ENCODE assay signal across 8 mouse cellular contexts in genomic region chr13:49449318-49449749, GRCm38 (mm10). TPM values are rescaled to one million over a fixed set of nuclear protein-coding genes. Genes with fewer than 3 reads are reported as not detected.
DNase-seq lines count a peak whose midpoint lies in the region; ATAC-seq and TF ChIP-seq lines count a peak whose summit lies in the region.

No protein-coding gene starts in this region.

- POLR2A ChIA-PET in Patski (lab: Charles Lee): interaction anchor here (0.7 kb wide), 1 partner anchor 209 kb away, joined by 3 read pairs; no protein-coding TSS in a partner anchor

- H3K27me3 ChIP-seq in Patski: no peaks in the 10 kb centered on the region
- no peaks in the 10 kb centered on the region for H3K27me3 ChIP-seq in hindbrain, embryonic 14.5 days (ENCODE audit: control insufficient read depth, insufficient read depth, low read length)

- no peak overlapping the region for H3K9ac ChIP-seq in hindbrain, embryonic 14.5 days

- H3K27ac ChIP-seq in hindbrain, embryonic 14.5 days: no peak overlapping the region

- DNase-seq in Patski (ENCODE audit: low read depth, low spot score): peak; percentile 30
- DNase-seq in cerebellum, adult 9-11 months: peak; percentile 66
- DNase-seq in frontal cortex, postnatal 10 days (ENCODE audit: low spot score in 2 of 2): peak; percentile 44 to 74
- DNase-seq in hindbrain, embryonic 14.5 days (ENCODE audit: low spot score): peak; percentile 87
- peak; percentile 72 for DNase-seq in left cerebral cortex, adult 11 months (ENCODE audit: low spot score)
- DNase-seq in lung, postnatal 4 days: peak; percentile 85 to 87
- peak; percentile 83 to 87 for DNase-seq in right cerebral cortex, adult 2 months (ENCODE audit: low spot score in 2 of 2)
- peak; percentile 63 for DNase-seq in urinary bladder, postnatal 10 days (ENCODE audit: low spot score)

- no peak overlapping the region for H3K4me3 ChIP-seq in hindbrain, embryonic 14.5 days (replicated peaks; ENCODE audit: low read length)

- peaks cover 56% of the 10 kb centered on the region for H3K36me3 ChIP-seq in hindbrain, embryonic 14.5 days (replicated peaks; ENCODE audit: control insufficient read depth, insufficient read depth)

- no peak overlapping the region for H3K4me2 ChIP-seq in hindbrain, embryonic 14.5 days (replicated peaks)

- CTCF ChIA-PET in Patski (lab: Charles Lee): interaction anchor here (0.7 to 3.0 kb wide), 20 partner anchors 9 to 203 kb away, joined by 3 to 27 read pairs (median 5); partner anchors contain the start of genes Cenpp and Nol8

- peak; percentile 97 for TF ChIP-seq CTCF in Patski (IDR thresholded peaks at IDR 0.05)

- H3K4me1 ChIP-seq in hindbrain, embryonic 14.5 days (replicated peaks; ENCODE audit: control insufficient read depth, insufficient read depth, low read length): no peaks in the 10 kb centered on the region

- peak; percentile 82 for ATAC-seq in Patski
- ATAC-seq in hindbrain, embryonic 14.5 days (ENCODE audit: low FRiP score): peak; percentile 84; the same call in 1 of the 2 replicates

- 45% methylated on average over 5 of the region's 5 CpGs for WGBS in hindbrain, embryonic 14.5 days

- in situ Hi-C loops in Patski (cut with MboI; ENCODE audit: low pct_unique_long_range_greater_than_20kb): no loop called here

- no peaks in the 10 kb centered on the region for H3K9me3 ChIP-seq in hindbrain, embryonic 14.5 days (ENCODE audit: control insufficient read depth, low read length)

RNA-seq across cellular contexts. Expression of gene Ippk, which starts 28.3 kb away (rescaled TPM):
- 14.1 TPM for polyA plus RNA-seq in Patski (2021)
- 13.4 and 13.7 TPM in 2 replicates for polyA plus RNA-seq in hindbrain, embryonic 14.5 days (2014; fragmentation: Nextera tagmentation; extraction: Ambion mirVana)

RNA-seq across cellular contexts. Expression of gene Tes3-ps, which starts 43.8 kb away (rescaled TPM):
- 5.1 TPM for polyA plus RNA-seq in Patski (2021)
- 0.50 and 0.96 TPM in 2 replicates for polyA plus RNA-seq in hindbrain, embryonic 14.5 days (2014; fragmentation: Nextera tagmentation; extraction: Ambion mirVana)

RNA-seq across cellular contexts. Expression of gene Ecm2, which starts 55.3 kb away (rescaled TPM):
- polyA plus RNA-seq in Patski (2021): 0.10 TPM
- 1.7 and 2.2 TPM in 2 replicates for polyA plus RNA-seq in hindbrain, embryonic 14.5 days (2014; fragmentation: Nextera tagmentation; extraction: Ambion mirVana)

Comparison
In these comparisons a context has a peak if more than half of its experiments do, and no peak if none do; other contexts are left out.
1. DNase-seq: peak in every context shown above with its lines; median percentile 87 in hindbrain, embryonic 14.5 days; 86 in lung, postnatal 4 days; 85 in right cerebral cortex, adult 2 months; 72 in left cerebral cortex, adult 11 months; 66 in cerebellum, adult 9-11 months; 63 in urinary bladder, postnatal 10 days; 59 in frontal cortex, postnatal 10 days; 30 in Patski.